Mouse (Mus musculus) layer of hippocampus, adult 2 months (tissue): Measurements from ENCODE around the gene Dsn1. TPM values are rescaled to one million over a fixed set of nuclear protein-coding genes. Genes with fewer than 3 reads are reported as not detected.

Experiments used
- DNase-seq, 2 experiments: peaks; one replicate each; pipeline ENCODE4 v3.0.0; 2022; ENCODE audit warnings: low spot score in 2 of 2
- H3K27ac ChIP-seq: fragments of 200-600 bp; 2 replicates; pipeline ENCODE4 v1.8.1; 2022
- H3K4me3 ChIP-seq: fragments of 200-600 bp; 2 replicates; pipeline ENCODE4 v1.8.1; 2022; ENCODE audit warnings: mild to moderate bottlenecking
- CTCF ChIP-seq: fragments of 200-600 bp; conservative IDR thresholded peaks from 2 replicates; pipeline ENCODE4 v1.8.1; 2022; ENCODE audit warnings: antibody characterized with exemption, mild to moderate bottlenecking, moderate library complexity
- long read RNA-seq, 2 experiments: library from polyadenylated mRNA; stranded (forward); transcript quantifications; one replicate each; pipeline ENCODE4 v2.0.0; 2021; ENCODE audit warnings: borderline mapping rate in 2 of 2
- total RNA-seq, 2 experiments: library from RNA; stranded (reverse); gene quantifications; 2 replicates each; pipeline ENCODE4 v1.2.3; 2021

Dsn1 gene
- total RNA-seq, result 1 to 10 TPM; 2.8 to 3.7 TPM
- long read RNA-seq, experiment 1, partial matches to known transcripts, result 0 of 2 reads
- long read RNA-seq, experiment 1, other reads (novel, unspliced or antisense), result 1 of 2 reads
- long read RNA-seq, experiment 2, partial matches to known transcripts, result 1 of 5 reads
- long read RNA-seq, experiment 2, other reads (novel, unspliced or antisense), result 3 of 5 reads

- peak within 1 kb of the TSS; percentile 66 for H3K4me3 ChIP-seq
- DNase-seq, result peak; percentile 83 to 86
- TF ChIP-seq CTCF, result no peak
- peak within 1 kb of the TSS; percentile 88 for H3K27ac ChIP-seq
These were observed at the start of gene Dsn1 for GRCm38 (mm10) chr2:157006511-157007233. TSS of gene Dsn1 (minus strand) at chr2:157007154.

- Histone ChIP-seq H3K4me3 (no peak overlapping the region), H3K27ac (peak overlapping the region; percentile 88)
- DNase-seq, result no peak
- no peak for TF ChIP-seq CTCF
These were observed 48.8 kb upstream of the Dsn1 start for GRCm38 (mm10) chr2:157055721-157056120.

GRCm38 (mm10) chr2:157054816-157055215, 47.9 kb upstream of the Dsn1 start:
- TF ChIP-seq CTCF, result no peak
- Histone ChIP-seq H3K27ac (peak overlapping the region; percentile 88), H3K4me3 (no peak overlapping the region)
- peak in 1 of 2 experiments; percentile 71 for DNase-seq

GRCm38 (mm10) chr2:157054297-157054696, 47.3 kb upstream of the Dsn1 start:
- DNase-seq, result no peak
- no peak for TF ChIP-seq CTCF
- Histone ChIP-seq H3K4me3 (no peak overlapping the region), H3K27ac (peak overlapping the region; percentile 88)

GRCm38 (mm10) chr2:157053787-157054186, 46.8 kb upstream of the Dsn1 start:
- no peak for DNase-seq
- TF ChIP-seq CTCF, result peak; percentile 69
- no peak overlapping the region for H3K4me3 ChIP-seq
- H3K27ac ChIP-seq, result peak overlapping the region; percentile 88

- DNase-seq, result no peak
- Histone ChIP-seq H3K4me3 (no peak overlapping the region), H3K27ac (peak overlapping the region; percentile 88; the same call in 1 of the 2 replicates)
- TF ChIP-seq CTCF, result no peak
These were observed 46.2 kb upstream of the Dsn1 start for GRCm38 (mm10) chr2:157053124-157053523.

GRCm38 (mm10) chr2:157052448-157052847, 45.5 kb upstream of the Dsn1 start:
- Histone ChIP-seq H3K27ac (peak overlapping the region; percentile 88), H3K4me3 (no peak overlapping the region)
- no peak for TF ChIP-seq CTCF
- no peak for DNase-seq

- TF ChIP-seq CTCF, result no peak
- DNase-seq, result peak; percentile 59 to 70
- H3K4me3 ChIP-seq, result no peak overlapping the region; the same call in 1 of the 2 replicates
These were observed 42.9 kb upstream of the Dsn1 start for GRCm38 (mm10) chr2:157049831-157050243.

GRCm38 (mm10) chr2:157048395-157049181, 41.6 kb upstream of the Dsn1 start:
- peak; percentile 70 to 84 for DNase-seq
- H3K27ac ChIP-seq, result peak overlapping the region; percentile 88
- H3K4me3 ChIP-seq, result peak overlapping the region; percentile 3; the same call in 1 of the 2 replicates
- TF ChIP-seq CTCF, result no peak

More at GRCm38 (mm10) chr2:157049831-157050243, 42.9 kb upstream of the Dsn1 start:
- H3K27ac ChIP-seq, result peak overlapping the region; percentile 88

GRCm38 (mm10) chr2:157046956-157047355, 40.0 kb upstream of the Dsn1 start:
- Histone ChIP-seq H3K27ac (no peak overlapping the region), H3K4me3 (no peak overlapping the region)
- no peak for TF ChIP-seq CTCF
- no peak for DNase-seq

GRCm38 (mm10) chr2:157045932-157046331, 39.0 kb upstream of the Dsn1 start:
- Histone ChIP-seq H3K4me3 (no peak overlapping the region), H3K27ac (no peak overlapping the region)
- DNase-seq, result no peak
- no peak for TF ChIP-seq CTCF

- no peak for DNase-seq
- TF ChIP-seq CTCF, result peak; percentile 67
- Histone ChIP-seq H3K4me3 (no peak overlapping the region), H3K27ac (0 out of 2 replicates have a peak overlapping the region, but pooled peaks have one; percentile 2)
These were observed 37.0 kb upstream of the Dsn1 start for GRCm38 (mm10) chr2:157043987-157044386.

GRCm38 (mm10) chr2:157043556-157043955, 36.6 kb upstream of the Dsn1 start:
- no peak for TF ChIP-seq CTCF
- Histone ChIP-seq H3K4me3 (no peak overlapping the region), H3K27ac (0 out of 2 replicates have a peak overlapping the region, but pooled peaks have one; percentile 2)
- peak; percentile 50 to 70 for DNase-seq
